Mouse (Mus musculus): ENCODE results near the gene Adamtsl5. TPM values are rescaled to one million over a fixed set of nuclear protein-coding genes. Genes with fewer than 3 reads are reported as not detected.

Gene Adamtsl5
- polyA plus RNA-seq, 1 experiment, result 32.7 TPM

DNA sequence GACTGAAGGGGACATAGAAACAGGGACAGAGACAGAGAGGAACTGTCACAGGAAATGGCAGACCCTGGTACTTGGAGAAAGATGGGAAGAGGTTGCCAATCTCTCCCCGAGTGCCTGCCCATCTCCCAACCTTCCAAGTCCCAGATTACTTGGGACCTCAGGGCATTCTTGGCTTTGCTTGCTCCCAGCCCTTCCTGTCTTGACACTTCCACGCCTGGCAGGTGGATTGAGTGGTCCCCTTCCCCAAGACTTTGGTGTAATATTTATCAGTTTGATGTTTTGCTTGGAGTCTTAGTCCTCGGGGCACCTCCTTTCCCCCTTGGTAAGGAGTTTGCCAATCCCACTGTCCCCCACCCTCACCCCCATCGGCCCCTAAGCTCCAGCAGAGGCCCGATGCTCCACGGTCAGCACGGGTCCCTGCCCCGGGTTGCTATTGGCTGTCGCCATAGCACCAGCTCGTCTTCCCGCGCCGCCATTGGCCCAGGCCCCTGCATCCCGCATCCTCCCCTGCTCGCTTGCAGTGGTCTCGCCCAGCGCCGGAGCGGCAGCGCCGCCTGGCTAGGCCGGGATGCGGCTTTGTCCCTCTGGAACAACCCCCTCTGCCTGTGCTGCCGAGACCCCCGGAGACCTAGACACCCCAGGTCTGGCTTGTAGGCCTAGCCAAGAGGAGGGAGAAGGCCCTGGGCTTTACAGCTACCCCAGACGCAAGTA, 49.5 kb downstream of the Adamtsl5 start:
- no peak for TF ChIP-seq GATA1 (IDR thresholded peaks at IDR 0.05; ENCODE audit: low read length)

DNA sequence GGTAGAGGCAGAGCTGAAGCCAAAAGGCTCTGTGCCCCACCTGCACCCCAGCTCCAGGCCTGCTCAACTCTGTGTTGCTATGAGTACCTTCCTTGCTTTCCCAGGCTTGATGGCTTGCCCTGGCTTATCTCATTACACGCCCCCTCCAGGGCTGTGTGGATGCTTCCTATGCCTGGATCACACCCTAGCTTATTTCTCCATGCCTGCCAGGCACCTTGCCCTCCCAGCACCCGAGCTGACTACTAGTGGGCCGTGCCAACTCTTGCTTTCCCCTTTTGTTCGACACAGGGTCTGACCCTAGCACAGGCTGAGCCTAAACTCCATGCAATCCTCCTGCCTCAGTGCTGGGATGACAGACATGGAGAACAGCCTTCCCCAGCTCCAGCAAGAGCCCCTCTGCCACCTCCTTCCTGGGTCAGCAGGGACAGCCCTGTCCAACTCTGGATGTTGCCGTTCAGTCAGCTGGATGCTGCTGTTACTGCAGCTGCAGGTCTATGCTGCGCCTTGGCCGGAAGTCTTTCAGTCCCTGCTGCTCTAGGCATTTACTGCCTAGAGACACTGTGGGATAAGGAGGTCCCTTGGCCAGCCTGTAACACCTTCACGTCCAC, 50.6 kb downstream of the Adamtsl5 start:
- TF ChIP-seq GATA1 (IDR thresholded peaks at IDR 0.05; ENCODE audit: low read length), result no peak

DNA sequence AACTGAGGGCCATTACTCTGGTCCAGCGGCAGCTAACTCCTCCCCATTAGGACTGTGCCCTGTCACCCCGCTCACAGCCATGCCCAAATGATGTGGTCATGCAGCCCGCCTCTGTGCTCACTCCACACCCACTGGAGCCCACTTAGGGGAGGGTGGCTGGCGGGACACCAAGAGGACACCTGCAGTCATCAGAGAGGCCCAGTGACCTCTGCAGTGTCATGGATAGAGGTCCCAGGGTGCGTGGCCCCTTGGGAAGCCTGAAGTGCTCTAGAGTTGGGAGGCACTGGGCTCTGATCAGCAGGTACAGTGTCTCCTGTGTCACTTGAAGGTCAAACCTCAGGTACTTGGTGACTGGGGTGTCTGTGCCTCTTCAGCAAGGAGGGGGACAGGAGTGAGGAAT, 51.4 kb downstream of the Adamtsl5 start:
- no peak for TF ChIP-seq GATA1 (IDR thresholded peaks at IDR 0.05; ENCODE audit: low read length)

DNA sequence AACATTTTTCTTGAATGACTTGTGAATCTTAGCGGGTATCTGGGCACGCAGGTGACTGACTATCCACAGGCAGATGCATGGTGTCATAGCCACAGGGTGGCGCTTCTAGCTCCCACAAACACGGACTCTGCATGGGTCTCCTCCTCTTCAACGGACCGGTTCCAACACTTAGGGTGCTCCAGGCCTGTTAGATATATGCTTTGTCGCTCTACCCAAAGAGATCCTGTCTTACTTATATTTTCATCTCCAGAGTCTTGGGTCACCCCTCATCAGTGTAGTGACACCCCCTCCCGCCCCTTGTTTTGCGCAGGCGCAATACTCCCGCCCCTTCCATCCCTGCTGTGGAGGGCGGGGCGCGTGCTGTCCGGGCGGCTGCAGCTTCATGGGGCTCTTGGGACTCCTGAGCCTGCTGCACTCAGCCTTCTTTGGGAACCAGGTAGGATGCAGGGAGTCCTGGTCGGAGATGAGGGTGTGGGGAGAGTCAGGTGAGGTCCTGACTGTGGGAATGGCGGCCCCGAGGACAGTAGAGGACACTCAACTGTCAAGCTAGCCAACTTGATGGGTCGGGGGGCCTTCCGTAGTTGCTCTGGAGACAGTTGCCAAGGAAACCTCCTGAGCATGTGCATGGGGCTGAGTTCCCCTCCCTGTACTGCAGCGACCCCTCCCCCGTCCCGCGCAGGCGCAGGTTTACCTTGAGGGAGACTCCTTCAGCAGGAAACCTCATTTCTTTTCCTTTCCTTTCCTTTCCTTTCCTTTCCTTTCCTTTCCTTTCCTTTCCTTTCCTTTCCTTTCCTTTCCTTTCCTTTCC, 52.4 kb downstream of the Adamtsl5 start, which contains the start of gene Apc2:
Apc2 (plus strand) TSS at position 360 of the 808 bp plus-strand sequence.
- no peak for TF ChIP-seq GATA1 (IDR thresholded peaks at IDR 0.05; ENCODE audit: low read length)

DNA sequence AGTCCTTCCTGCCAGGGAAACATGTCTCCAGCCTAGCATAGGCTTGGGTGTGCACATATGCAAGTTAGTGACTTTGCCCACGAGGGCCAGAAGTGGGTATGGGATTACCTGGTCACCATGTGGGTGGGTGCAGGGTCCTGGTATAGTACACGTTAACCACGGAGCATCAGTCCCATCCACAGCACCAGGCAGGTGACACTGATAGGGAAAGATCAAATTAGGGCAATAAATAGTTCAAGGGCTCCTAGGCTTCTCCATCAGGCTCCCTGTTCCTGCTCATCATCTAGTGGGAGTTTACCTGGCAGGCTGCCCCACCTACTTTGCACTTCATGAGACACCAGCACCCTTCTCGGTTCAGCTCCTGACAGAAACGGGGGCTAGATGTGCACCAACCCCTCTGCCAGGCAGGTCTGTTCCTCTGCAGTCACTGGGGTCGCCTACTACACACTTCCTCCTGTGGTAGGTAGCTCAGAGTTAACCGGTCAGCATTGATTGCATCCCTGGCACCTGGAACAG, 53.4 kb downstream of the Adamtsl5 start:
- TF ChIP-seq GATA1 (IDR thresholded peaks at IDR 0.05; ENCODE audit: low read length), result no peak

DNA sequence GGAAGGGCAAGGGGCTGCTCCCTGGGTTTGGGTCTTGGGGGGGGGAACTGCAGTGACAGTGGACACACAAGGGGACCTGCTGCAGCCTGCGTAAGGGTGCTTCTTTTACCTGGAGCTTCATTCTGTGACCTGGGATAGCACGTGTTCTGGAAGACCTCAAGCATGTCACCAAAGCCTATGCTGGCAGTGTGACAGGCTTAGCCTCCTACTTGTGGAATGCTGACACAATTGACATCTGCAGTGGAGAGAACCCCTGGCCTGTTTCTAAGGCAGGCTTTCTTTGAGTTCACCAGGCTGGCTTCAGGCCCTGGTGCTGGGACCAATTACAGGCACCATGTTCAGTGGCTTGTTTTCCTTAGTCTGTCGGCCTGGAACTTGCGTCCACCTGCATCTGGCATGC, 53.9 kb downstream of the Adamtsl5 start:
- no peak for TF ChIP-seq GATA1 (IDR thresholded peaks at IDR 0.05; ENCODE audit: low read length)

DNA sequence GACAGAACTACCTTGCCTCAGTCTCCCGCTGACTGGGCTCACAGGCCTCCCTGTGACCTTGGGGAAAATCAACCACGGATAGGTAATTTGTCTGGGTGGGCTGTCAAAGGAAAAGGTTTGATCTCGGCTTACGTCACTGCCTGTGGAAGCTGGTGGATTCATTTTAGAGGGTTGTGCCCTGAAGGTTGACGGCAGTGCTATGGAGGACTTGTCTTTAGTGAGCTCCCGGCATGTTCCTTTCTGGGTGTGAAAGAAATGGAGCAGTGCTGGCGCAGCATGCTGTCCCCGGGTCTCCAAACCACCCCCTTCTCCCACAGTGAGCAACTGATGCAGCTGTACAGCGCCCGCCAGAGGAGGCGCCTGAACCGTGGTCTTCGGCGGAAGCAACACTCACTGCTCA, 54.9 kb downstream of the Adamtsl5 start:
- TF ChIP-seq GATA1 (IDR thresholded peaks at IDR 0.05; ENCODE audit: low read length), result no peak

DNA sequence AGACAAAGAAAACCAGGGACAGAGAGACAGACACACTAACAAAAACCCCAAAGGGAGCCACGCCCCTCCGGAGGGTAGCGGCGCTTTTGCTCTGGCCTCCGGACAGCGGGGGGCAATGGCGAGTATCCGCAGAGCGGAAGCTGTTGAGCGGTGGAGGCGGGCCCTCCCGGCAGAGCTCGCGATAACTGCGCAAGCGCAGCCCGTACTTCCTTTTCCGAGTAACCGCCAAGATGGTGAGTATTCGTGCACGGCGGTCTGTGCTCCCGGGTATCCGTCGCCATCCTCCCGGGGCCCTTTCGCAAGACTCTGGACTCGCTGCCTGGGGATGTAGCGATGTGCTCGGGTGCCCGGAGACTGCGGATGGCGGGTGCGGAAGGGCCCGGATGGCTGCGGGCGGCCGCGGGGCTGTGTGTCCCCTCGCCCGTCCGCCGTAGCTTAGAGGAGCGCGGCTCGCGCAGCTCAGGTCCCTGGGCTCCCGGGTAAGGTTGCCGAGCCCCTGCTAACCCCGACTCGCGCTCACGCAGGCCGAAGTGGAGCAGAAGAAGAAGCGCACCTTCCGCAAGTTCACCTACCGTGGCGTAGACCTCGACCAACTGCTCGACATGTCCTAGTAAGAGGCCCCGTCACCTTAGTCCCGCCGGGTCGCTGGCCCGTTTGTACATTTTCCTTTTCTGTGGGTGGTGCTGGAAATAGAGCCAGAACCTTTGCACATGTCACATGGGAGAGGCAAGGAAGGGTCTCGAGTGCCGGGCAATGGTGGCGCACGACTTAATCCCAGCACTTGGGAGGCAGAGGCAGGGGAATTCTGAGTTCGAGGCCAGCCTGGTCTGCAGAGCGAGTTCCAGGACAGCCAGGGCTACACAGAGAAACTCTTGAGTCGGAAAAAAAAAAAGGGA, 55.7 kb downstream of the Adamtsl5 start, which contains the start of gene Rps15:
Rps15 (plus strand) TSS at position 203 of the 896 bp plus-strand sequence.
- TF ChIP-seq GATA1 (IDR thresholded peaks at IDR 0.05; ENCODE audit: low read length), result no peak

Other genes with a start within 250 kb of the Adamtsl5 start
- 41.3 and 41.5 TPM in 2 replicates for gene Sbno2, start 242.8 kb downstream of the Adamtsl5 start, polyA plus RNA-seq (2012)
- gene Stk11, start 232.6 kb downstream of the Adamtsl5 start, polyA plus RNA-seq (2012), result 140 and 143 TPM in 2 replicates
- gene Atp5d, start 209.8 kb downstream of the Adamtsl5 start, polyA plus RNA-seq (2012), result 1,550 and 1,866 TPM in 2 replicates
- gene Cbarp, start 207.6 kb downstream of the Adamtsl5 start, polyA plus RNA-seq (2012), result 53.6 and 59.0 TPM in 2 replicates
- 227 and 254 TPM in 2 replicates for gene Midn, start 200.1 kb downstream of the Adamtsl5 start, polyA plus RNA-seq (2012)
- gene Cirbp, start 182.4 kb downstream of the Adamtsl5 start, polyA plus RNA-seq (2012), result 54.3 and 62.8 TPM in 2 replicates
- 5.8 and 6.7 TPM in 2 replicates for gene 1600002K03Rik, start 175.5 kb downstream of the Adamtsl5 start, polyA plus RNA-seq (2012)
- 0.46 and 0.52 TPM in 2 replicates for gene Efna2, start 168.9 kb downstream of the Adamtsl5 start, polyA plus RNA-seq (2012)
- gene Mum1, start 122.0 kb downstream of the Adamtsl5 start, polyA plus RNA-seq (2012), result 37.4 and 39.5 TPM in 2 replicates
- 309 and 396 TPM in 2 replicates for gene Ndufs7, start 99.3 kb downstream of the Adamtsl5 start, polyA plus RNA-seq (2012)
- gene Gamt, start 87.4 kb downstream of the Adamtsl5 start, polyA plus RNA-seq (2012), result 0.26 and 0.35 TPM in 2 replicates
- 512 and 653 TPM in 2 replicates for gene Dazap1, start 86.9 kb downstream of the Adamtsl5 start, polyA plus RNA-seq (2012)
- 5,691 and 9,847 TPM in 2 replicates for gene Rps15, start 56.0 kb downstream of the Adamtsl5 start, polyA plus RNA-seq (2012)
- 0.04 and 0.15 TPM in 2 replicates for gene Apc2, start 52.4 kb downstream of the Adamtsl5 start, polyA plus RNA-seq (2012)
- 99.6 and 132 TPM in 2 replicates for gene 2310011J03Rik, start 27.9 kb downstream of the Adamtsl5 start, polyA plus RNA-seq (2012)
- gene Pcsk4, start 18.9 kb downstream of the Adamtsl5 start, polyA plus RNA-seq (2012), result 3.5 and 4.3 TPM in 2 replicates
- 28.5 and 36.0 TPM in 2 replicates for gene Reep6, start 18.5 kb downstream of the Adamtsl5 start, polyA plus RNA-seq (2012)
- gene Plk5, start 8.0 kb upstream of the Adamtsl5 start, polyA plus RNA-seq (2012), result not detected in 2 replicates
- gene Mex3d, start 39.2 kb upstream of the Adamtsl5 start, polyA plus RNA-seq (2012), result 44.6 and 53.8 TPM in 2 replicates
- gene Mbd3, start 51.1 kb upstream of the Adamtsl5 start, polyA plus RNA-seq (2012), result 289 and 306 TPM in 2 replicates
- 1,888 and 2,895 TPM in 2 replicates for gene Uqcr11, start 58.4 kb upstream of the Adamtsl5 start, polyA plus RNA-seq (2012)
- gene Tcf3, start 85.2 kb upstream of the Adamtsl5 start, polyA plus RNA-seq (2012), result 960 and 1,205 TPM in 2 replicates
- gene Onecut3, start 146.4 kb upstream of the Adamtsl5 start, polyA plus RNA-seq (2012), result not detected in 2 replicates
- 0.03 TPM in 2 replicates for gene Atp8b3, start 190.7 kb upstream of the Adamtsl5 start, polyA plus RNA-seq (2012)
- gene Rexo1, start 213.1 kb upstream of the Adamtsl5 start, polyA plus RNA-seq (2012), result 181 and 226 TPM in 2 replicates
- 107 and 125 TPM in 2 replicates for gene Klf16, start 228.9 kb upstream of the Adamtsl5 start, polyA plus RNA-seq (2012)
- gene Abhd17a, start 241.9 kb upstream of the Adamtsl5 start, polyA plus RNA-seq (2012), result 591 and 822 TPM in 2 replicates

All from G1E-ER4 (cell line).